Mouse (Mus musculus): ENCODE data around the gene Nudt15. TPM values are rescaled to one million over a fixed set of nuclear protein-coding genes. Genes with fewer than 3 reads are reported as not detected.

Nudt15 gene
- polyA plus RNA-seq, 1 experiment, result 0.42 TPM

DNA sequence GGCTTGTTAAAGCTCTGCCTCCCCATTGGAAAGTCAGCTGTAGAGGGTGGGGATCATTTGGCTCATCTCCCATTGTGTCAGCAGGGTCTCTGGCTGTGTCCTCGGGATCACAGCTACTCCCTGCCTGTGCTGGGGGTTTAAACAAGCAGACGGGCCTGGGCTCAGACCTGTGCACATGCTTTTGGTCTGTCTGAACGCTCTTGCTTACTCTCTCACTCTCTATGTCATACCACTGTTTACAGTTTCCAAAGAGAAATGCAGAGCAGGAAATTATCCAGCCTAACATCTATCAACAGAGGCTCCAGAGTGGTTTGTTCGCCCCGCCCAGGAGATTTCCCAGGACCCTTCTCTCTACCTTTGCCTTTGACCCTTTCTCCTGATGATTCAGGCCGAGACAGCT, 46.3 kb downstream of the Nudt15 start:
- Histone ChIP-seq H3K4me1 (ENCODE audit: control insufficient read depth, insufficient read depth, insufficient read length, low read length) (peaks cover 5% of the 10 kb centered on the region; the same call in 1 of the 2 replicates), H3K36me3 (ENCODE audit: control insufficient read depth, insufficient read depth, low read length) (no peaks in the 10 kb centered on the region), H3K27ac (ENCODE audit: insufficient read depth, low read depth, low read length) (peak overlapping the region; percentile 26; the same call in 1 of the 2 replicates), H3K27me3 (ENCODE audit: control insufficient read depth, insufficient read depth, low read length) (no peaks in the 10 kb centered on the region), H3K4me3 (ENCODE audit: low read depth, low read length) (no peak overlapping the region)
- 33% methylated on average over 6 of the region's 6 CpGs for WGBS
- TF ChIP-seq POLR2A (IDR thresholded peaks at IDR 0.05; ENCODE audit: low read depth, low read length), result no peak
- no peak for TF ChIP-seq CTCF (IDR thresholded peaks at IDR 0.05; ENCODE audit: extremely low read depth, insufficient read length, insufficient replicate concordance, low read depth, low read length)

DNA sequence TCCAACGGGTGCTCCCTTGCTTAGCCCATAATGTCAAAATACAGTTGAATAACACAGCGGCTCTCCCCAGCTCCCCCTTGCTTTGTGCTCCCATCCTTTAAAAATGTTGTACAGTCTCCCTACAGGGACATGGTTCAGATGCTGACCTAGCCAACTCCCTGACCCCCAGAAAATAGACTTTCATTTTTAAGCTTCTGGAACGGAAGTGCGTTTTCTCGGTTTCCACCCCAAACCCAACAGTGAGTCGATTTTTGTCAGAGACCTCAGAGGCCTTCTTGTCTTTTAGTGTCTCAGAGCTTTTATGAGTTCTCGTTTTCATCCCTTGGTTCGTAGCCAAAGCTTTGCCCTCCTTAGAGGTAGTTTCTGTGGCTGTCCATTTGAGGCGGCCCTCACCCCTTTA, 46.8 kb downstream of the Nudt15 start:
- H3K36me3 ChIP-seq (ENCODE audit: control insufficient read depth, insufficient read depth, low read length), result no peaks in the 10 kb centered on the region
- H3K4me3 ChIP-seq (ENCODE audit: low read depth, low read length), result no peak overlapping the region
- WGBS, result 82% methylated on average over 9 of the region's 9 CpGs
- peaks cover 5% of the 10 kb centered on the region; the same call in 1 of the 2 replicates for H3K4me1 ChIP-seq (ENCODE audit: control insufficient read depth, insufficient read depth, insufficient read length, low read length)
- TF ChIP-seq POLR2A (IDR thresholded peaks at IDR 0.05; ENCODE audit: low read depth, low read length), result no peak
- TF ChIP-seq CTCF (IDR thresholded peaks at IDR 0.05; ENCODE audit: extremely low read depth, insufficient read length, insufficient replicate concordance, low read depth, low read length), result no peak
- no peaks in the 10 kb centered on the region for H3K27me3 ChIP-seq (ENCODE audit: control insufficient read depth, insufficient read depth, low read length)
- peak overlapping the region; percentile 26; the same call in 1 of the 2 replicates for H3K27ac ChIP-seq (ENCODE audit: insufficient read depth, low read depth, low read length)

DNA sequence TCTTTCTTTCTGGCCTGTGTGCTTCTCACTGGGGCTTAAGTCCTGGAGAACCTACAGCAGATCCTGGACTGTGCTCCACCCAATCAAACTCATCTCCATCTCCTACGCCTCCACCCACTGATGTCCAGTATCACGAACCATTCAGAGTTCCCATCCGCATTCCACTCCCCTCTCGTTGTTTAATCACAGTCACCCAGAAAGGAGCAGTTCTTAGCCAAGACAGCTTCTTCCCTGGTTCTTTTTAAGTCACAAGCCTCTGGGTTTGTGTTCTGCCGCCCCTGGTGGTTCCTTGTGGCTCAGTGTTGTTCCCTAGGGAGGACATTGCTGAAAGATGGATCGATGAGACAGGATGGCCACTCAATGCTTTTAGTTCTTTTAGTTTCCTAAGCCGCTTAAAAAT, 52.3 kb downstream of the Nudt15 start:
- 69% methylated on average over 7 of the region's 7 CpGs for WGBS
- H3K4me1 ChIP-seq (ENCODE audit: control insufficient read depth, insufficient read depth, insufficient read length, low read length), result no peaks in the 10 kb centered on the region

DNA sequence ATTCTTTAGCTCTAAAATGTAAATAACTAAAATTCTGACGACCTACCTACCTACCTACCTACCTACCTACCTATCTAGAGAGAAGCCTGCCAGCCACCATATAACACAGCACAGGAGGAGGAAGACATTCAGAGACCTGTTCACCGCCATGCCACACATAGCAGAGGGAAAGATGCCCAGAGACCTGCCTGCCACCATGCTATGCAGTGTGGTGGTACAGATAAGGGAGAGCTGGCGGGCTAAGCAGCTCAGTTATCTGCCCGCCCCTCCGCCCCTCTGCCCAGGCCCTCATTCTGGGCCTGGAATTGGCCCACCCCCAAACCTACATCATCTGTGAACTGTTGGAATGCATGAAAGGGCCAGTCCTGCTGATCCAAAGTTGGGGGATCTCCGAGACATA, 53.9 kb downstream of the Nudt15 start:
- TF ChIP-seq POLR2A (IDR thresholded peaks at IDR 0.05; ENCODE audit: low read depth, low read length), result no peak
- Histone ChIP-seq H3K4me3 (ENCODE audit: low read depth, low read length) (no peak overlapping the region), H3K36me3 (ENCODE audit: control insufficient read depth, insufficient read depth, low read length) (no peaks in the 10 kb centered on the region), H3K27ac (ENCODE audit: insufficient read depth, low read depth, low read length) (no peak overlapping the region), H3K27me3 (ENCODE audit: control insufficient read depth, insufficient read depth, low read length) (no peaks in the 10 kb centered on the region), H3K4me1 (ENCODE audit: control insufficient read depth, insufficient read depth, insufficient read length, low read length) (no peaks in the 10 kb centered on the region)
- WGBS, result 74% methylated on average over 6 of the region's 6 CpGs

More for the DNA sequence above, 52.3 kb downstream of the Nudt15 start:
- Histone ChIP-seq H3K36me3 (ENCODE audit: control insufficient read depth, insufficient read depth, low read length) (no peaks in the 10 kb centered on the region), H3K27me3 (ENCODE audit: control insufficient read depth, insufficient read depth, low read length) (no peaks in the 10 kb centered on the region), H3K4me3 (ENCODE audit: low read depth, low read length) (no peak overlapping the region), H3K27ac (ENCODE audit: insufficient read depth, low read depth, low read length) (no peak overlapping the region)
- TF ChIP-seq POLR2A (IDR thresholded peaks at IDR 0.05; ENCODE audit: low read depth, low read length) (no peak), CTCF (IDR thresholded peaks at IDR 0.05; ENCODE audit: extremely low read depth, insufficient read length, insufficient replicate concordance, low read depth, low read length) (no peak)

DNA sequence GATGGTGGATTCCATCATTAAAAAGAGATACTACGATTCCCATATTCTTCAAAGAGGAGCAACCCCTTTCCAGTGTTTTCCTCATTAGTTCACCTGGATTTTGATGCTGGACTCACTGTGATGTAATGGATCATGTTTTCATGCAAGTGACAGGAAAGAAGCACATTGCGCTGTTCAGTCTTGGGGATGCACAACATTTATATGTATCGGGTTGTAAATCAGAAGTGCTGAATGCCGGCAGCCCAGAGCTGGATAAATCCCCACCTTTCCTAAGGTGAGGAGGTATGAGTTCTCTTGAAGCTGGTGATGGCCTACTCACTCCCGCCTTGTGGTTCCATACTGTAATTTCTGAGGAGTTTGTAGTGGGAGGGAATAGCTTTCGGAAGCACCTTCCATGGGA, 54.7 kb downstream of the Nudt15 start:
- no peak overlapping the region for H3K4me3 ChIP-seq (ENCODE audit: low read depth, low read length)
- H3K27ac ChIP-seq (ENCODE audit: insufficient read depth, low read depth, low read length), result no peak overlapping the region
- H3K27me3 ChIP-seq (ENCODE audit: control insufficient read depth, insufficient read depth, low read length), result no peaks in the 10 kb centered on the region
- TF ChIP-seq CTCF (IDR thresholded peaks at IDR 0.05; ENCODE audit: extremely low read depth, insufficient read length, insufficient replicate concordance, low read depth, low read length) (no peak), POLR2A (IDR thresholded peaks at IDR 0.05; ENCODE audit: low read depth, low read length) (no peak)
- H3K36me3 ChIP-seq (ENCODE audit: control insufficient read depth, insufficient read depth, low read length), result no peaks in the 10 kb centered on the region
- WGBS, result 96% methylated on average over 6 of the region's 6 CpGs
- H3K4me1 ChIP-seq (ENCODE audit: control insufficient read depth, insufficient read depth, insufficient read length, low read length), result no peaks in the 10 kb centered on the region

DNA sequence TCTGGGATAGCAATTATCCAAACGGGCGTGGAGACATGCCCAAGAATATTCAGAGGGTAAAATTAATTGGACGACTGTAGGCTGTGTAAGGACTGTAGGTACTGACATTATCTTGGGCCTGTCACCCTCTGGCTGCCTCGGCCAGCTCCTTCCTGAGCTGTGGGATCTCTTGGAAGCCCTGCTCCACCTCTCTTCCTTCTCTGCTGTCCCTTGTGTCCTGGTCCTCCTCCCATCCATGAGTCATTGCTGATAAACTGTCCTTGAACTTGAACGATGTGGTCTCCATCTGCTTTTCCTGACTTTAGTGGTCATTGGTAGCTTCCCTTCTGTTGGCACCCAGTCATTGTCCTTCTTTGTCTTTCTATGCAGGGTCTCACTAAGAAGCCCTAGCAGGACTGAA, 61.4 kb downstream of the Nudt15 start:
- Histone ChIP-seq H3K27ac (ENCODE audit: insufficient read depth, low read depth, low read length) (no peak overlapping the region), H3K27me3 (ENCODE audit: control insufficient read depth, insufficient read depth, low read length) (no peaks in the 10 kb centered on the region), H3K4me3 (ENCODE audit: low read depth, low read length) (no peak overlapping the region), H3K4me1 (ENCODE audit: control insufficient read depth, insufficient read depth, insufficient read length, low read length) (no peaks in the 10 kb centered on the region), H3K36me3 (ENCODE audit: control insufficient read depth, insufficient read depth, low read length) (no peaks in the 10 kb centered on the region)
- 47% methylated on average over 5 of the region's 5 CpGs for WGBS
- TF ChIP-seq CTCF (IDR thresholded peaks at IDR 0.05; ENCODE audit: extremely low read depth, insufficient read length, insufficient replicate concordance, low read depth, low read length) (no peak), POLR2A (IDR thresholded peaks at IDR 0.05; ENCODE audit: low read depth, low read length) (no peak)

DNA sequence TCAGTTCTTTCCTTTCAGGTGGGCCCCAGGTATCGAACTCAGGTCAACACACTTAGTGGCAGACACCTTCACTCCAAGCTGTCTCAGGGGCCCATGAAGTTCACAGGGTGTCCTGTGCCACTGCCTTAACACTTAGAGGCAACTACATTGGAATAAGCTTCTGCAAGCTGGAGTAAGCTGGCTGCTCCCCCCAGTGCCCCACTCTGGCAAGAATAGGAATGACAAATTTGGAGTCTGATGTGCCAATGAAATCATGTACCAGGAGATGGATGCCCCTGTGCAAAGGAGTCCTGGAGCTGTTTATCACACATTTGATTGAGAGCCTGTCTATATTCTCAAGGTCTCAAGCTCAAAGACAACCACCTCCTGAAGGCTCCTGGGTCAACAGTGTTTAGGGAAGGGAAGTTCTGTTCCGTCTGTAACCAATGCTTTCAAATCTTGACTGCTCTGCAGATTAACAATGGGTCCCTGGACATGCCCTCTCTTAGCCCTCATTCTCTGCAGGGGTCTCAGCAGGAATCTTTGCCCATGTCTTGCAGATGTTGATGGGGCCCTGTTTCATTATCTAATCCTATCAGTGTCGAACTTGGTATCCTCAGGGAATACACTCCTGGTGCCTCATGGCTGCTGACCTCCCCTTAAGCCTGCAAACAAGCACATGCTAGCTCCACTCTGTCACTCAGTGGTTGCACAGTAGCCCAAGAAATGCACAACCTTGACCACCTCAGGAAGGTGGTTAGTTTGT, 63.5 kb downstream of the Nudt15 start:
- no peak overlapping the region for H3K4me3 ChIP-seq (ENCODE audit: low read depth, low read length)
- H3K4me1 ChIP-seq (ENCODE audit: control insufficient read depth, insufficient read depth, insufficient read length, low read length), result no peaks in the 10 kb centered on the region
- H3K27me3 ChIP-seq (ENCODE audit: control insufficient read depth, insufficient read depth, low read length), result no peaks in the 10 kb centered on the region
- 86% methylated on average over 3 of the region's 3 CpGs for WGBS
- H3K36me3 ChIP-seq (ENCODE audit: control insufficient read depth, insufficient read depth, low read length), result no peaks in the 10 kb centered on the region
- H3K27ac ChIP-seq (ENCODE audit: insufficient read depth, low read depth, low read length), result no peak overlapping the region
- TF ChIP-seq POLR2A (IDR thresholded peaks at IDR 0.05; ENCODE audit: low read depth, low read length) (no peak), CTCF (IDR thresholded peaks at IDR 0.05; ENCODE audit: extremely low read depth, insufficient read length, insufficient replicate concordance, low read depth, low read length) (no peak)

Data from small intestine, adult 2 months (tissue).